Mouse (Mus musculus) ES-E14 (cell line): ENCODE data around the gene Gm4565.
"Not testable (repeated sequence)": the region's sequence is repeated elsewhere in the genome, so short reads cannot be mapped to it uniquely, and the experiment has no call there.

Experiments used
- CHD2 ChIP-seq: IDR thresholded peaks from 2 replicates; pipeline ENCODE4 v1.6.1; 2014; ENCODE audit warnings: mild to moderate bottlenecking, low read depth, low read length, inconsistent platforms
- MAFK ChIP-seq: IDR thresholded peaks from 2 replicates; pipeline ENCODE4 v1.6.1; 2014; ENCODE audit warnings: mild to moderate bottlenecking, low read depth, low read length, inconsistent platforms; ENCODE audit not compliant: insufficient read depth
- ZC3H11A ChIP-seq: IDR thresholded peaks from 2 replicates; pipeline ENCODE4 v1.6.1; 2012; ENCODE audit warnings: low read depth, mild to moderate bottlenecking, inconsistent platforms, low read length, borderline replicate concordance

DNA sequence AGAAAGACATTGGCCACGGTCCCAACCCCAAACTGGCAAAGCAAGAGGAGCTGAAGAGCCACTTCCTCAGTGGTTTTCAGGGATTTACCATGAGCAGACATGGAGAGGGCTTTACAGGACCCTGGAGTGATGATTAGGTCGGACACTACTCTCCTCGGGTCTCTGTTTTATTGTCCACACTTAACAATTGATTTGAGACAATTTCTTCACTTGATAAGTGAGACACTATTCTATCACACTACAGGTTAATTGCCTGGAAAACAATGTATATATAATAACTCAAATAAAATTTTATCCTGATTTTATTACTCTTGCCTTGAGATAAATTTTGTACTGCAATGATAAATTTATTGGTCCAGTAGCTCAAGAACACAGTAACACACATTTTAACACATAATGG lies 22.7 kb downstream of the Gm4565 start, which contains the start of gene Gm4201:
- not testable (repeated sequence) for TF ChIP-seq MAFK, ZC3H11A, CHD2
